Mouse (Mus musculus) frontal cortex, postnatal 10 days (tissue): ENCODE measurements around the gene Izumo1r.
"Not testable (repeated sequence)": the region's sequence is repeated elsewhere in the genome, so short reads cannot be mapped to it uniquely, and the experiment has no call there.

Experiments used
- DNase-seq, 2 experiments: peaks; one replicate each; pipeline ENCODE4 v3.0.0; 2022; ENCODE audit warnings: low spot score in 2 of 2, mixed read lengths in 1 of 2

Izumo1r gene

GRCm38 (mm10) chr9:14904741-14905475 lies 1.2 kb upstream of the Izumo1r start:
- no peak for DNase-seq

DNA sequence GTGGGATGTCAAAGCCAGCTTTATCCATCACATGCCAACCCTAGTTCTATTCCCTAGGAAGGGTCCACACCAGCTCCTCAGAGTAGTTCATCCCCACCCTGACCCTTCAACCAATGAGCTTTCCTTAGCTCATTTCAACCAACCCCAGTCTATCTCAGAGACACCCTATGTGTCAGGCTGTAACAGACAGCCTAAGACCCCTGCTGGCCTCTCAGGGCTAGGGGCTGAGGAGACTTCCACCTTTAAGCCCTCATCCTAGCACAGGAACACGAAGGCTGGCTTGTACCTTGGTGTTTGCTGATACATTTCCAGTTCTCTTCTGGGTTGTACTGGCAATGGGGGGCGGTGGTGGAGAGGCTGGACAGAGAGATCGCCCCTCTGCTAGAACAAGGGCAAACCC lies 743 bp downstream of the Izumo1r start:
- DNase-seq: no peak

DNA sequence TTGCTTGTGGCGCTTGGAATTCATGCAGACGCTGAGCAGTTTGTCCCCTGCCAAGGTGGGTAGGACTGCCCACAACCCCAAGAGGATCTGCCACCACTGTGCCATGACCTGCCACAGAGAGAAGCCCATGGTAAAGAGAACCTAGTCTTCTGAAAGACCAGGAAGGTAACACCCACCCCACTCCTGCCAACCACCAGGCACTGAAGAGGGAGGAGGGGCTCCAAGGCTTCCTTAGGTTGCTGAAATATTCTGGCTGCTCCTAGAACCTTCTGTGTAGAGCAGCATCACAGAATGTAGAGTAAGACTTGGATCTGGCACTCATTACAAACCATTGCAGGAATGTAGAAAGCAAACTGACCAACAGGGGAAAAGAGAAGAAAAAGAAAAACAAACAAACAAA lies 1.3 kb downstream of the Izumo1r start:
- no peak for DNase-seq

GRCm38 (mm10) chr9:14901757-14902156 lies 2.0 kb downstream of the Izumo1r start:
- no peak for DNase-seq

- DNase-seq: no peak
Measured at GRCm38 (mm10) chr9:14897102-14897501, 6.6 kb downstream of the Izumo1r start.

DNA sequence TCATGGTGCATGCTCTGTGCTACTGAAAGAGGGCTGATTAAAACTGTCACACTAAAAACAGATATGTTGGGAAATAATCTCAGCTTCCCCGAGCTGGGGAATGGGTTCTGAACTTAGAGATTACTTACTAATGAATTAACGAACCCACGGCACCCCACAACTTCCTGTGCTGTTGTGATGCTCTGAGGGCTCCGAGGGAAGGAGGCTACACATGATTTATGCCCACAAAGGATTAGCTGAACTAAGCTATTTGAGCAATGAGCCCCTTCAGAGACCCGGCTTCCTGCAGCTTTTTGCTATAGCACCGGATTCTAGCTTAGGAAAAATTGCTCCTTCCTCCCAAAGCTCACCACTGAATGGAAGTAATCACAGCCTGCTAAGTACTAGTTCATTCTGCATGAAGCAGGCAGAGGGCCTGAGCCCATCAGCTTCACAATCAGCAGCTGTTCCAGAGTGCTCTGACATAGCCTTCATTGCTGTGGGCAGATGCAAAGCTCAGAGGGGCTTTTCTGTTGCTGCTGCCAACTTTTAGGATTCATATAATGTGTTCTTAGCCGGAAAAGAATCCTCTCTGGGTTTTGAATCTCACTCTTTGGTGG lies 8.4 kb downstream of the Izumo1r start:
- no peak for DNase-seq

DNA sequence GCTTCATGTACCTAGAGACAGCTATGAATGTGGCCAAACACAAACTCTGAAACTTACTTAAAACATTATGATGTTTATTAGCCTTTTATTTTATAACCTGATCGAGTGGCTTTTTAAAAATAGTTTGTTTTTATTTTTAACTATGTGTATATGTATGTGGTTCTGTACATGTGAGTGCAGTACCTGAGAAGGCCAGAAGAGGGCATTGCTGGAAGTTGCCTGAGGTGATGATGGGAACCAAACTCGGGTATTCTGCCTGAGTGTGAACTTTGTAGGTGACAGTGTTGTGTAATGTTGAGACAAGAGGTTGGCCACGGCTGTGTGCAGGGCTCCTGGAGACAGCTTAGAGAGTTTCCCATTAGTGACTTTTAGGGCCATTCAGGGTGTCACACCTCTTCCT lies 9.1 kb downstream of the Izumo1r start:
- no peak for DNase-seq

DNA sequence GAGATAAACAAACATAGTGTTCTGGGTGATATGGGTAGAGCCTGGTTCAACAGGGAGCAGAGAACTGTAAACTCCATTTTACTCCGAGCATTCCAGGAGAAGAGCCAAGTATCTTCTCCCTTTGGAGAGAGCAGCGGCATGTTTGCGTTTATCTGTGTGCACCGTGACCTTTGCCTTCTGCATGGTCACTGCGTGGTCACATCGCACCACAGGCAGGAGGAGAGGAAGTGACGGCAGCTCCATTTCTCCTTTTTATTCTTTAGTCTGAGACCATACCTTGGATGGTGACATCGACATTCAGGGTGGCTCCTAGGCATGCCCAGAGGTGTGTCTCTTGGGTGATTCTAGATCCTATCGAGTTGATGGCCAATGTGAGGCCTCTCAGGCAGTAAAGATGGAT lies 10.4 kb downstream of the Izumo1r start:
- no peak for DNase-seq

DNA sequence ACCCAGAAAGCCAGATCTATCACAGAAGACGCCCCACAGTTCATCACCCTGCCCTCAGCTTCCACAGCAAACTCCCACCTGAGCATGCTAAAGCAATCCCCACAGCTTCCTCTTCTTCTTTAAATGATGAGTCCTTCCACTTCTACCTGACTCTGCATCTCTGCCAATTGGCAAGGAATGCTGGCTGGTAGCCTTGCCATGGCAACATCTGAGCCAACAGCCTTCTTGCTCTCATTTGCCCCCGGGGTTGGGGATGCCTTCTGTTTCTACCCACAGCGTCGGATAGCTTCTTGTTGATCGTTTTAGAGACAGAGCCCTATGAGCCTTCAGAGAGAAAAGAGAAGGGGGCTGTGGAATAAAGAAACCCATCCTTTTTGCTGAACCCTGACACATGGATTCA lies 11.9 kb downstream of the Izumo1r start:
- no peak for DNase-seq

- DNase-seq: no peak
Measured at GRCm38 (mm10) chr9:14890699-14891098, 13.1 kb downstream of the Izumo1r start.

DNA sequence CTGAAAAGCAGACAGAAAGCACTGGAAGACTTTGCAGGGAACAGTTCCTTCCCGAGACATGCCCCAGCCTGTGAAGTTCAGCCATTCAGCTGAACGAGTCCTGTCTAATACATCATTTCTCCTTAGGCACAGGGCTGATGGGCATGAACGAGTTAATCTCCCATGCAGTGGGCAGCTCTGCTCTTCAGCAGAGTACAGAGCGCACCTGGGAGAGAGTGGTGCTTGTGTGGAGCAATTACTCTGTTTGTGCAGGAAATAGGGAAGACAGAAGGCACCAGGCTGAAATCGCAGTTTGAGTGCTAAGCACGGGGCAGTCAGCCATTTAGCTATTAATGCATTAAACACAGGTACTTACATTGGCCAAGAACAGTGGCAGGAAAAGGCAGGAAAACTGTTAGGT lies 15.1 kb downstream of the Izumo1r start:
- DNase-seq: no peak

DNA sequence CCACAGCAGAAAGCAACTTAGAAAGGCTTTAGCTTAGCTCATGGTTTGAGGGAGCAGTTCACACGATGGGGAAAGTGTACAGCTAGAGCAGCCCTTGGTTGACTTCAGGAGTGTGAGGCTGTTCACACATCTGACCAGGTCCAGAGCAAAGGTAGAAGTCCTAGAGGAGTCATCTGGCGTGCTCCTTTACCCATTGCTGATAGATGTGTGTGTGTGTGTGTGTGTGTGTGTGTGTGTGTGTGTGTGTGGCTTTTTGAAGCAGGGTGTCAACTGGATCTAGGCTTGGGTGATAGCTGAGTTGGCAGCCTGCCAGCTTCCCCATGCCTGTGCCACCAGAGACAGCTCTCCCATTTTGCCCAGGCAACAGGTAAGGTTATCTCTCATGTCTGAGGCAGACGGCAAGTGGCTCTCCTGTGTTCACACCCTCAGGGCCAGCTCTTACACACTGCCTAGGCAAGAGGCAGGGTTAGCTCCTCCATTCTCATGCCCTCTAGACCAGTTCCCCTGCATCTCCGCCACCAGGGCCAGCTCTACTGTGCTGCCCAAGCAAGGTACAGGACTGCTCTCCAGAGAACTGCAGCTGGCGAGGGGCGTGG lies 15.9 kb downstream of the Izumo1r start:
- DNase-seq: no peak

DNA sequence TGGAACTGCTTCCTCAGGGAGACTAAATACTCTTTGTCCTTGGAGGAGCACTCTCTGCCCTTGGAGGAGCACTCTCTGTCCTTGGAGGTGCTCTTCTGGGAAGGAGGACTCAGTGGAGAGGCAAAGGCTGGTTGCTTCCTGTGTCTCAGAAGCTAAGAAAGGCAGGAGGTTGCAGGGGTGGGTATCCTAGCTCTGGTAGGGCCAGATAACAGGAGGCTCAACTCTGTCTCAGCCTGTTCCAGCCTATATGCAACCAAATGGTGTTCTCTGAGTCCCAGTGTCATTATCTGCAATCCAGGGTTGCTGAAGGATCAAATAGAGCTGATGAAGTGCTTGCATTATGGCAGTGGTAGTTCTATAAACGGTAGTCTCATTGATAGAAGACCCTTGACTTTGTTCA lies 17.8 kb downstream of the Izumo1r start:
- no peak for DNase-seq

DNA sequence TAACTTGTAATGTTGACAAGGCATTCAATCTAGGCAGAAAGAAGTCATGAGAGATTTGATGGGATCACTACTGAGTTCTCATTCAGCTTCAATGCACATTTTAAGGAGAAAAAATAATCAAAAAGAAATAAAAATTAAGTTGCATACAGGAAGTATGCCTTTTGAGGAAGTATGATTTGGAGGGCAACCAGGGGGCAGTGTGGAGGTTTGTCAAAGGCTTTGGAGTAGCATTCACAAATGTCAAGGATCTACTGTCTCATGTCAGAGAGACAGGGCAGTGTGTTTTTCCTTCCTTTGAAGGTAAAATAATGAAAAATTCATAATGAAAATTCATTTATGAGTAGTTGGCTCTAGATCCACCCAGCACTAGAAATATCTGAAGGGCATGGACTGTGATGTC lies 18.6 kb downstream of the Izumo1r start:
- no peak for DNase-seq

DNA sequence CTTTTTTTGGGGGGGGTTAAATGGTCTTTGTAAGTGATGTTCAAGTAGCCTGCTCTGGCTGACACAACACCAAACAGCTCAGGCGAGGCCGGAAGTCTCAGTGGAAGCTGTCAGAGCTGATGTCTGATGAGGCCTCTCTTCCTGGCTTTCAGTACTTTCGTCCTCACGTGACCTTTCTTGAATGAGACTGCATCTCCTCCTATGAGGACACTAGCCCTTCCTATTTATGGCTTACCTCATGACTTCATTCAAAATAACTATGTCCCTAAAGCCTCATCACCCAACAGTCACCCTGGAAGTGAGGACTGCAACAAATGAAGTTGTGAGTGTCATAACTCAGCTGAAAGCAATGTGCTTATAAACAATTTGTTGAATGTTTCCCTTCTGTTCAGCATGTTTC lies 19.1 kb downstream of the Izumo1r start:
- no peak for DNase-seq

DNA sequence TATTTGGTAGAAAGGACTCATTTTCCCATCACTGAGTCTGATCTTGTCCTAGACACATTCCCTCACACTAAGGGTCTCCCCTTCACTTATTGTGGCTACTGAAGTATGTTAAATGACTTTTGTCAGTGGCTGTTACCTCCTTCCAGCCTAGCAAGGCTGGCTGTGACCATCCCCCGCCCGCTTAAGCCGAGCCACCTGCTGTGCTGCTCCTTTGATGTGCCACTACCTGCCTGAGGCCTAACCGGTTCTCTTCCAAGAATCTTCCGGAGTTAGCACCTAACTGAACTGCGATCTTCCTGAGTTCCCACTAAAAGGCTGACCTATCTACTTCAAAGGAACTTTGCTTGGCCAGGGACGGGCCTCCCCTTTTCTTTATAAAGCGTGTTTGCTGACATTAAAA lies 27.2 kb downstream of the Izumo1r start:
- not testable (repeated sequence) for DNase-seq

- no peak for DNase-seq
Measured at GRCm38 (mm10) chr9:14875743-14876507, 27.8 kb downstream of the Izumo1r start.

DNA sequence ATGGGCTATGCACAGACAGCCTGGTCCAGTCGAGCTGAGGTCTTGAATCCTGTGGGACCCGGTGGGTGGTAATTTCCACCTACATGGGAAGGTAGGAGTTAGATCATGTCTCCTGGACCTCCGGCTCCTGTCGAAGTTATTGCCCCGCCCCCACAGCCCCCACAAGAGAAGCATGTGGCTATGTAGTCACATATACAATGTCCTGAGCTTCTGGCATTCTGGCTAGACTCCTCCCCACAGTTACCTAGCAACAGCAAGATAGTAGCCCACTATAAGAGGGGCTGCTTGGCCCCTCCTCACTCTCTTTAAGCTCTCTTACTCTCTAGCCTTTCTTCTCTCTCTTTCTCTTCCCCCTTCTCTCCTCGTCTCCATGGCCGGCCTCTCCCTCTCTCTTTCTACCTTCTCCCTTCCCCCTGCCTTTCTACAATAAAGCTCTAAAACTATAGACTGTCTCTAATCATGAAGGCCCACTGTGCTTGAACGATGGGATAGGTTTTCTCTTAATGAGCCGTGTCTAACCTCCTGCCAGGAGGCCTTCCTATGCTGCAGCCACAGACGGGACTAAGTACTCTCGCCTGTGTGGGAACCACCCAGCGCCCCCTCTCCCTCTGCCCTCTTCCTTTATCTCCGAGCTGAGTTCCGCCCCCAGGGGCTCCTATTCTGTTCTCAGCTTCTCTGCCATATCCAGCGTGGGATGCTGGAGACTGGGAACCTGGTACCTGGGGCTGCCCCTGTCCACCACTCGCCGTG lies 31.4 kb downstream of the Izumo1r start:
- no peak for DNase-seq

- DNase-seq: no peak
Measured at GRCm38 (mm10) chr9:14871536-14871935, 32.2 kb downstream of the Izumo1r start.

GRCm38 (mm10) chr9:14870802-14871201 lies 32.9 kb downstream of the Izumo1r start:
- no peak for DNase-seq

DNA sequence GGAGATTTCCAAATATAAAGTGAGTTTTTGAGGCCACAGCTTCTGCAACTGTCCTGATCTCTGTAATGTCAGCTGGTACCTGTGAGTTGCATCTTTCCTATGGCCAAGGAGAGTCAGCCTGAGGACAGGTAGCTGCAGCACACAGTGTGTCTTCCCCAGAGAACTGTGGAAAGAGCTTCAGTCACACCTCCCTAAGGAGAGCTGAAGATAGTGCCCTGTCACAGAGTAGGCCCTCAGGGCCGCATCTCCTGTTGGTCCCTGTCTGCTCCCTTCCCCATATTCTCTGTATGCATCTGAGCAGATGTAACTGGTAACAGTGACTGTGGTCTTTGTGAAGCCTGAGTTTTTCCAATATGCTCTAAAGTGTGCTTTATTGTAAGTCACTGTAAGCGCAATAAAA lies 33.4 kb downstream of the Izumo1r start:
- DNase-seq: no peak

- no peak for DNase-seq
Measured at GRCm38 (mm10) chr9:14868326-14868725, 35.4 kb downstream of the Izumo1r start.
